Mouse (Mus musculus): Measurements from ENCODE around the gene Scarf1.

DNA sequence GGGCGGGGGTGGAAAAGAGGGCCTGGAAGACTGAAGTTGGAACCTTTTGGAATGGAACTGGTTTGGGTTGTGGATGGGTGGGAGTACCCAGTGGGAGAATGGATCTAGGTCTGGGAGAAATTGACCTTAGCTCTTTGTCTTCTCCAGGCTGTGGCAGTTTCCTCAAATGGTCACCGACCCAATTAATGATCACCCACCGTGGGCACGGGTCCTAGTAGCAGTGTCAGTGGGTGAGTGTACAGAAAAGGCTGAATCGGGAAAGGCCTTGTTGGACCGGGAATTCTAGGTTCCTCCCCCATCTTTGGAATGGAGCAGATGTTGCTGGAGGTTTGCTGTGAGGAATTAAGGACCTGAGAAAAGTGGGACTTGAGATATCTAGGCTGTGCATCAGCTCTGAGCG is 44.9 kb upstream of the Scarf1 start:
- TF ChIP-seq CTCF (IDR thresholded peaks at IDR 0.05; ENCODE audit: borderline replicate concordance, insufficient read depth, low read depth, low read length) (no peak), POLR2A (IDR thresholded peaks at IDR 0.05; ENCODE audit: borderline replicate concordance, insufficient read depth, low read length) (no peak)

Measured in cerebellum, adult 2 months (tissue).